Mouse (Mus musculus) urinary bladder, postnatal 4 days (tissue): ENCODE measurements around the gene Lims1.

Experiments used
- DNase-seq, 2 experiments: peaks; one replicate each; pipeline ENCODE4 v3.0.0; 2021 to 2022; ENCODE audit warnings: low spot score in 2 of 2

Lims1 gene

GRCm38 (mm10) chr10:58383761-58384160 lies 60.5 kb downstream of the Lims1 start:
- no peak for DNase-seq

GRCm38 (mm10) chr10:58385629-58386028 lies 62.4 kb downstream of the Lims1 start:
- DNase-seq, result no peak

GRCm38 (mm10) chr10:58386997-58387396 lies 63.7 kb downstream of the Lims1 start:
- no peak for DNase-seq

- no peak for DNase-seq
Measured at GRCm38 (mm10) chr10:58388648-58389047, 65.4 kb downstream of the Lims1 start.

GRCm38 (mm10) chr10:58389151-58389550 lies 65.9 kb downstream of the Lims1 start:
- no peak for DNase-seq

- DNase-seq, result no peak
Measured at GRCm38 (mm10) chr10:58392435-58392834, 69.2 kb downstream of the Lims1 start.

GRCm38 (mm10) chr10:58393026-58394014 lies 70.1 kb downstream of the Lims1 start:
- DNase-seq, result no peak

- DNase-seq, result peak in 1 of 2 experiments; percentile 31
Measured at GRCm38 (mm10) chr10:58394170-58394569, 70.9 kb downstream of the Lims1 start.

- DNase-seq, result no peak
Measured at GRCm38 (mm10) chr10:58395315-58395714, 72.0 kb downstream of the Lims1 start.

GRCm38 (mm10) chr10:58395723-58396122 lies 72.5 kb downstream of the Lims1 start:
- no peak for DNase-seq

GRCm38 (mm10) chr10:58396600-58396999 lies 73.3 kb downstream of the Lims1 start:
- no peak for DNase-seq

- DNase-seq, result no peak
Measured at GRCm38 (mm10) chr10:58398941-58399340, 75.7 kb downstream of the Lims1 start.

- no peak for DNase-seq
Measured at GRCm38 (mm10) chr10:58401838-58402237, 78.6 kb downstream of the Lims1 start.

GRCm38 (mm10) chr10:58404639-58405038 lies 81.4 kb downstream of the Lims1 start:
- no peak for DNase-seq

GRCm38 (mm10) chr10:58405285-58405948 lies 82.2 kb downstream of the Lims1 start:
- no peak for DNase-seq

- no peak for DNase-seq
Measured at GRCm38 (mm10) chr10:58405949-58406305, 82.7 kb downstream of the Lims1 start.

- DNase-seq, result no peak
Measured at GRCm38 (mm10) chr10:58412331-58412730, 89.1 kb downstream of the Lims1 start.

- no peak for DNase-seq
Measured at GRCm38 (mm10) chr10:58412852-58413251, 89.6 kb downstream of the Lims1 start.

GRCm38 (mm10) chr10:58416702-58417101 lies 93.4 kb downstream of the Lims1 start:
- no peak for DNase-seq

- DNase-seq, result no peak
Measured at GRCm38 (mm10) chr10:58418290-58418971, 95.2 kb downstream of the Lims1 start.

GRCm38 (mm10) chr10:58427930-58428329 lies 104.7 kb downstream of the Lims1 start:
- DNase-seq, result no peak

- no peak for DNase-seq
Measured at GRCm38 (mm10) chr10:58445850-58446249, 122.6 kb downstream of the Lims1 start.
